Mouse (Mus musculus): ENCODE data around the gene Cmya5.

GRCm38 (mm10) chr13:93057492-93058260 is 86.8 kb downstream of the Cmya5 start:
- no peak for TF ChIP-seq CTCF (IDR thresholded peaks at IDR 0.05; ENCODE audit: control insufficient read depth, insufficient read depth, insufficient read length)
- TF ChIP-seq MAX (IDR thresholded peaks at IDR 0.05): no peak
- TF ChIP-seq MYOG (IDR thresholded peaks at IDR 0.05; ENCODE audit: control insufficient read depth, extremely low read depth, insufficient read length): no peak
- no peak for TF ChIP-seq FOSL1 (IDR thresholded peaks at IDR 0.05; ENCODE audit: insufficient read depth, low read length, poor library complexity, severe bottlenecking)
